Mouse (Mus musculus): ENCODE measurements around the gene Dapp1.
A peak's percentile ranks its signal among the peaks of the same experiment; 100 is the strongest.
"Not testable (repeated sequence)": the region's sequence is repeated elsewhere in the genome, so short reads cannot be mapped to it uniquely, and the experiment has no call there.

The Dapp1 gene

GRCm38 (mm10) chr3:137919398-137919797 lies 61.9 kb downstream of the Dapp1 start:
- DNase-seq (ENCODE audit: low spot score in 2 of 2): no peak

- DNase-seq (ENCODE audit: low spot score in 2 of 2): no peak
Measured at GRCm38 (mm10) chr3:137918932-137919311, 62.4 kb downstream of the Dapp1 start.

- DNase-seq (ENCODE audit: low spot score in 2 of 2): peak; percentile 86 to 88
Measured at GRCm38 (mm10) chr3:137918172-137918931, 63.0 kb downstream of the Dapp1 start, which contains the start of gene Lamtor3. TSS of gene Lamtor3 (plus strand) at chr3:137918506.

GRCm38 (mm10) chr3:137917694-137918171 lies 63.6 kb downstream of the Dapp1 start:
- DNase-seq (ENCODE audit: low spot score in 2 of 2): no peak

- not testable (repeated sequence) for DNase-seq (ENCODE audit: low spot score in 2 of 2)
Measured at GRCm38 (mm10) chr3:137914567-137914966, 66.8 kb downstream of the Dapp1 start.

GRCm38 (mm10) chr3:137913093-137913492 lies 68.3 kb downstream of the Dapp1 start:
- DNase-seq (ENCODE audit: low spot score in 2 of 2): no peak

- DNase-seq (ENCODE audit: low spot score in 2 of 2): no peak
Measured at GRCm38 (mm10) chr3:137900149-137900548, 81.2 kb downstream of the Dapp1 start.

- DNase-seq (ENCODE audit: low spot score in 2 of 2): no peak
Measured at GRCm38 (mm10) chr3:137897685-137898084, 83.7 kb downstream of the Dapp1 start.

- DNase-seq (ENCODE audit: low spot score in 2 of 2): no peak
Measured at GRCm38 (mm10) chr3:137896867-137897266, 84.5 kb downstream of the Dapp1 start.

- no peak for DNase-seq (ENCODE audit: low spot score in 2 of 2)
Measured at GRCm38 (mm10) chr3:137896386-137896785, 85.0 kb downstream of the Dapp1 start.

GRCm38 (mm10) chr3:137895196-137895595 lies 86.1 kb downstream of the Dapp1 start:
- no peak for DNase-seq (ENCODE audit: low spot score in 2 of 2)

- no peak for DNase-seq (ENCODE audit: low spot score in 2 of 2)
Measured at GRCm38 (mm10) chr3:137893789-137894188, 87.6 kb downstream of the Dapp1 start.

- DNase-seq (ENCODE audit: low spot score in 2 of 2): no peak
Measured at GRCm38 (mm10) chr3:137892118-137892517, 89.2 kb downstream of the Dapp1 start.

- no peak for DNase-seq (ENCODE audit: low spot score in 2 of 2)
Measured at GRCm38 (mm10) chr3:137891089-137891488, 90.3 kb downstream of the Dapp1 start.

- no peak for DNase-seq (ENCODE audit: low spot score in 2 of 2)
Measured at GRCm38 (mm10) chr3:137887961-137888360, 93.4 kb downstream of the Dapp1 start.

GRCm38 (mm10) chr3:137881093-137881492 lies 100.3 kb downstream of the Dapp1 start:
- no peak for DNase-seq (ENCODE audit: low spot score in 2 of 2)
